Mouse (Mus musculus) ES-E14 (cell line): ENCODE results near the gene Unc79.

Experiments
- CHD2 ChIP-seq: IDR thresholded peaks from 2 replicates; pipeline ENCODE4 v1.6.1; 2014; ENCODE audit warnings: mild to moderate bottlenecking, low read depth, low read length, inconsistent platforms
- MAFK ChIP-seq: IDR thresholded peaks from 2 replicates; pipeline ENCODE4 v1.6.1; 2014; ENCODE audit warnings: mild to moderate bottlenecking, low read depth, low read length, inconsistent platforms; ENCODE audit not compliant: insufficient read depth
- ZC3H11A ChIP-seq: IDR thresholded peaks from 2 replicates; pipeline ENCODE4 v1.6.1; 2012; ENCODE audit warnings: low read depth, mild to moderate bottlenecking, inconsistent platforms, low read length, borderline replicate concordance

- TF ChIP-seq CHD2 (no peak), MAFK (no peak), ZC3H11A (no peak)
Measured at GRCm38 (mm10) chr12:103068161-103068560, 119.5 kb downstream of the Unc79 start.
